Mouse (Mus musculus) kidney, postnatal 4 days (tissue): ENCODE results near the gene Carmil3.

Source experiments
- DNase-seq, 2 experiments: peaks; one replicate each; pipeline ENCODE4 v3.0.0; 2021; ENCODE audit warnings: mixed read lengths in 2 of 2

Gene Carmil3

GRCm38 (mm10) chr14:55544334-55544733 is 53.9 kb downstream of the Carmil3 start:
- DNase-seq, result no peak

- DNase-seq, result no peak
Observed at GRCm38 (mm10) chr14:55550191-55550590, 59.7 kb downstream of the Carmil3 start.

- no peak for DNase-seq
Observed at GRCm38 (mm10) chr14:55551347-55551746, 60.9 kb downstream of the Carmil3 start.

- no peak for DNase-seq
Observed at GRCm38 (mm10) chr14:55551794-55552193, 61.3 kb downstream of the Carmil3 start.

GRCm38 (mm10) chr14:55554635-55555034 is 64.2 kb downstream of the Carmil3 start:
- DNase-seq, result no peak

GRCm38 (mm10) chr14:55555788-55556187 is 65.3 kb downstream of the Carmil3 start:
- DNase-seq, result no peak

GRCm38 (mm10) chr14:55557003-55557402 is 66.6 kb downstream of the Carmil3 start:
- DNase-seq, result peak; percentile 90 to 93

- DNase-seq, result peak in 1 of 2 experiments; percentile 42
Observed at GRCm38 (mm10) chr14:55557587-55557986, 67.1 kb downstream of the Carmil3 start.
